Mouse (Mus musculus) heart, postnatal 25 days (tissue): Measurements from ENCODE around the gene Sh3pxd2a. TPM values are rescaled to one million over a fixed set of nuclear protein-coding genes. Genes with fewer than 3 reads are reported as not detected.

ENCODE experiments used
- DNase-seq: peaks from one replicate; pipeline ENCODE4 v3.0.0; 2022; ENCODE audit warnings: low spot score
- intact Hi-C: fragments of 180-260 bp; cut with DNase I; formaldehyde crosslinking; loops from one replicate; pipeline ENCODE4 v1.15.1; 2025
- total RNA-seq, 2 experiments: library from RNA; stranded (reverse); gene quantifications; 2 replicates each; pipeline ENCODE4 v1.2.3; 2021

Gene Sh3pxd2a
- total RNA-seq, 2 experiments from 2014 or later, result 63.5 to 63.6 TPM

DNA sequence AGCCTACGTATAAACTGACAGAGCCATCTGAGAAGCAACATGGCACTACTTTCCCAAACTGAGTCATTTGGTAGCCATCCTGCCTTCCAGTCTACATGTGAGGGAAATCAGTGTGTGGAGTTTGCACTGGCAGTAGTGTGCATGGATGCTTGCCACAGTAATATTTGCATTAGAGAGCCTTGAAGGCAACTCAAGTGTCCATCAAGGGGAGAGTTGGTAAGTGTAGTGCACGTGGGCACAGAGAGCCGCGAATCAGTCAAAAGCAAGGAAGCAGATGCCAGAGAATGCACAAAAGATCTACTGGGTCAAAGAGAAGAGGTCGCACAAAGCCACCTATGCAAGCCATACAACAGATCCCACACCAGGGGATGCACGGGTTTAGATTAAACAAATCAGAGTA lies 18.5 kb downstream of the Sh3pxd2a start:
- intact Hi-C loops, result no loop called here
- no peak for DNase-seq

GRCm38 (mm10) chr19:47444488-47444887 lies 19.7 kb downstream of the Sh3pxd2a start:
- no peak for DNase-seq

DNA sequence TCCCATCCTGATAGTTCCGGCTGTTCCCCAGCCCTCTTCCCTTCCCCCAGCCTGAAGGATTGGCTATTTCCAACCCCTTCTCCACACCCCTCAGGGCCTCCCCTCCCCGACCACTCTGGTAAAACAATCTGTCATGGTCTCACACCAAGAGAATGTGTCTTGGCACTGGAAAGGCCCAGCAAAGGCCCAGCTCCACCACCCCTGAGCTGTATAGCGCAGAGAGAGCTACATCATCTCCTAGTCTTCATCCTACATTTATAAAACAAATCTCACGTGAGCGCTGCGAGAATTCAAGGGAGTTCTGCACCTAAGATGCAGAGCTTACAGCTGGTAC lies 21.9 kb downstream of the Sh3pxd2a start:
- no peak for DNase-seq
- intact Hi-C loops, result no loop called here

More at GRCm38 (mm10) chr19:47444488-47444887, 19.7 kb downstream of the Sh3pxd2a start:
- intact Hi-C loops, result no loop called here

DNA sequence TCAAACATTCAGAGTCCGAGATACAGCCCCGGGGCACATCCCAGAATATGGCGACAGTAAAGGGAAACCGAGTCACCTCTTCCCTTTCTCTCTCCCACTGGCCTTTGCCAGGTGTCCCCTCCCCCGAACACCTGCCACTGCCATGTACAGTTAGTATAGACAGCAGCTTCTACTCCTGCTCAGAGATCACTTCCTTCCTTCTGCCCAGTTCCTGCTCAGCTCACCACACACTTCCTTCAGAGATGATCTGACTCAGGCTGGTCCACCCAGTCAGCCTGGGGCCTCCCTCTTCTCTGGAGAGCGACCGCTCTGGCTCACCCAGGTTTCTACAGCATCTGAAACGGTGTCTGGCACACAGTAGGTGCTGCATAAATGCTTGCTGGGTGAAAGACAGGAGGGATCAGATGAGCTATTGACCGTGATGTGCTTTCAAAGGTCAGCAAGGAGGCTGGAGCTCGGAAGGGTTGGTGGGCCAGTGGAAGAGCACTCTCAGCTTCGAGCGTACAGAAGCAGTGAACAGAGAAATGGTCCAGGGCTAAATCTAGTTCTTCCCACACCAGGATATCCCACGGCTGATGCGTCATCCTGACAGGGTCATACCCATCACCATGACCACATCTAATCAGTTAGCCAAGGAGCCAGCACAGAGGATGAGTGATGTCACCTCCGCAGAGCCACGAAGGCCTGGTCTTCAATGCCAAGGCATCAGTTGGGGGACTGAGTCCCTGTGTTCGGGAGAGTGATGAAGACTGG lies 22.5 kb downstream of the Sh3pxd2a start:
- DNase-seq, result no peak
- intact Hi-C loops, result no loop called here

DNA sequence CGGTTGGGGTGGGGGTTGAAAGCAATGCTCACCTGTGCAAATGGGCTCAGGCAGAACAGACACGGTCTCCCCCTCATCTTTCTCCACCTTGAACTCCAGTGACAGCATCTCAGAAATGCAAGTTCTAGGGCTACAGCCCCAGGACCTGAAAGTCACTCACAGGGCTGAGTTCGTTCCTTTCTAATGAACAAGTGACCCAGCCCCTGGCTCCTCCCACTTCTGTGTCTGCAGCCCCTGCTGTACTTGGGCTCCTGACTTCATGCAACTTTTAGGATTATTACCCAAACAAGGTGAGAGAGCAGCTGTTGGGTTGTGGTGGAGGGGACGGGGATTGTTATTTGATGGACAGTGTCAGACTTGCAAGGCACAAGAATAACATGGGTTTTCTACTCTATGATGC lies 23.2 kb downstream of the Sh3pxd2a start:
- intact Hi-C loops, result no loop called here
- no peak for DNase-seq

DNA sequence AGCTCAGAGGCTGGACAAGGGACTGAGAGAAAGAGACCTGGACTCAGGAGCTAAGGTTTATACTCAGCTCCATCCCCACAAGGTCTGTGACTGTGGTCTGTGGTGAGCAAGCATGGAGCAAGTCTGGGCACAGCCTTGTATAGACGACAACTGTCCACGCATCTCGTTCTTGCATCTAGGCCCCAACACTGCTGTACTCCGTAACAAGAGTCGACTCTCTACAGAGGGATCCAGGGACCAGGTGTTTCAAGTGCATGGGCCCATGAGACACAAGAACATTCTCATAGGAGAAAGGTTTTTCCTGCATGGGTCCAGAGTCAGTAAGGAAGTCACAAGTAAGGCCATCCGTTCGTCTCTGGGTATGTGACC lies 23.8 kb downstream of the Sh3pxd2a start:
- intact Hi-C loops, result no loop called here
- DNase-seq, result no peak

GRCm38 (mm10) chr19:47439726-47440434 lies 24.3 kb downstream of the Sh3pxd2a start:
- no peak for DNase-seq
- intact Hi-C loops, result no loop called here

DNA sequence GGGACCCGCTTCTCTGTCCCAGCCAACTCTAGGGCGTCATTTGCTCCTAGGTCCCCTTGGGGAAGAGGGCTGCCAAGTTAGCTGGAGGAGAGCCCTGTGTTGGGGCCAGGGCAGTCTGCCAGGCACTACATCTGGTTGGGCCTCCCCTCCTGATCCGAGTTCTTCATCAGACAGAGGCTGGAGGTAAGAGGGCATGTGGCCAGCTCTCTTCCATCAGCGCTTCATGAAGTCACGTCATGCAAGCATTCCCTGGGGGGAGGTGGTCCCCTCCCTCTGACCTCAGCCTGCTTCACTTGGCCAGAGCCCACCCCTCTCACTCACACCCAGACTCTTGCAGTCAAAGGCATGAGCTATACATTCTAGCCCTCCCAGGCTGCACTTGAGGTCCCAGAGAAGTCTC lies 25.8 kb downstream of the Sh3pxd2a start:
- intact Hi-C loops, result no loop called here
- peak; percentile 82 for DNase-seq

DNA sequence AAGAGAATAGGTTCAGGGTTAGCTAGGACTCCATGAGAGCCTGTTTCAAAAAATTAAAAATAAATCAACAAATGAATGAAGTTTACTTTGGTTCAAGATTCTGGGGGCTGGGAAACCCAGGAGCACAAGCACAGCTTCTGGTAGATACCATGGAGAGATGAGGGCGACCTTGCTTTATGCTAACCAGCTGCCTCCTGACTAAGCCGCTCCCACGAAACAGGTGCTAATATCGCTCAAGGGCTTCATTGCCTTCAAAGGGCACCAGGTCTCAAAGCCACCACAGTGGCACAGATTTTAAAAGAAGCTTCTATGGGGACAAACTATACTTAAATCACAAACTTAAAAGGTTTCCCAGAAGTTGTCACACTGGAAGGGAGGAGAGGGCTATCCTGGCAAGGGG lies 27.2 kb downstream of the Sh3pxd2a start:
- no peak for DNase-seq
- intact Hi-C loops, result no loop called here

DNA sequence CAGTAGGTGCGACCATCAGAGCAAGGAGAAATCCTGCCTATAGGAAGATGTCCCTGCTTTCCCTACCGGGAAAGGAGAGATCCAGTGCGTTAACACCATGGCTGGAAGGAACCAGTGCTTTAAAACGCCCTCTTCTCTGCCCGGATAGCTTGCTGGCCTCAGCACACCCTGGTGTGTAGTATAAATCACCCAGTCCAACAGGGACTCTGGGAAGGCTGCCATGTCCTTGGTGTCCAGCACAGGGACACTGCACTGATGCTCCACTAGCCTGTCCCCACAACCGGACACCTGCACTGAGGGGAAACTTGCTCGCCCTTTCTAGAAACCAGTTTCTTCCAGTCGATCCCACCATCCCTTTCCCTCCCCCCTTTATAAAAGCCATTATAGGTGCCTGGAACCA lies 28.0 kb downstream of the Sh3pxd2a start:
- no peak for DNase-seq
- intact Hi-C loops, result no loop called here

- intact Hi-C loops, result no loop called here
- DNase-seq, result no peak
Measured at GRCm38 (mm10) chr19:47434655-47435054, 29.5 kb downstream of the Sh3pxd2a start.

DNA sequence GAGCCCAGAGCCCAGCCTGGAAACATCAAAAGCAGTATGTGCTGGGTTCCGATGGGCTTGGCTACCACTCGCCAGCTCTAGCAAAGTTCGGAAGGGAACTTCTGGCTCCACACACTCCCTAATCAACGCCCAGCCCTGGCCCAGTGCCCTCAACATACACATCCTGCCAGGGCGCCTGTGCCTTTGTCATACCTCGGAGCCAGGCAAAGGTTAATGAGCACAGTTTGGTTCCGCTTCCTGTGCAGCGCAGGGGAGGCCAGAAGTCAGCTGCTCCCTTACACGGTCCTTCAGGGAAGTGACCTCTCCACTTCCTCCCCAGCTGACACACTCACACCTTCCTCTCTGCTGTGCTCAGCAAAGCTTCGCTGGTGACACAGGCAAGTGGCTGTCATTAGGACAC lies 31.9 kb downstream of the Sh3pxd2a start:
- intact Hi-C loops, result loop anchor here (2.0 kb wide), 1 partner anchor 16 kb away; no protein-coding TSS in a partner anchor
- DNase-seq, result peak; percentile 53

DNA sequence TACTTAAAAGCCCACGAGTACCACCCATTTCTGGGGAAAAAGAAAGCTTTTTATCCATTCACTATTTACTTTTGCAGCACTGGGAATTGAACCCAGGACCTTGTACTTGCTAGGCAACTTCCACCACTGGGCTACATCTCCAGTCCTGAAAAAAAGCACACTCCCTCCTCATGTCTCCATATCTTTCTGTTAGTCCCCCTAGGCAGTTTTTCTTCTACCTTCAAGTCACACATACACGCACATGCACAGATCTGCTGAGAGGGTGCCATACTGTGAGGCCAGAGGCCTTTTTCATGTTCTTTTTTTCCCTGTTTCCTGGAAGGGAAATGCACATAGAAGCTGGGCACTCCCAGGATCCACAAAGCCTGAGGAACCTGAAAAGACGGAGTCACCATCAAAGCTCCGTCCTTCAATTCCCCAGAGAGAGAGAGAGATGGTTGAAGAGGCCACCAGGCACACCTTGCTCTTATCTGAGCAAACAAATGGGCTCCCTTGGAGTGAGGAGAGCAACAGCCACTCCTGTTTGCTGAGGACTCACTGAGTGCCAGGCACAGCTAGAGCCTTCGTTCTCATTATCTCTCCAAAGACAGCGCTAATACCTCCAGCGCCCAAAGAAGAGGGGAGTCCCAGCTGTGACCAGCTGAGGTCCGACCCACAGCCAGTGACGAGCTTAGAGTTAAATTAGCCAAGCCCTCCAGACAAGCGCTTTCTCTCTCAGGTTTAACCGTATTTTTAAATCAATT lies 32.8 kb downstream of the Sh3pxd2a start:
- intact Hi-C loops, result no loop called here
- DNase-seq, result no peak

DNA sequence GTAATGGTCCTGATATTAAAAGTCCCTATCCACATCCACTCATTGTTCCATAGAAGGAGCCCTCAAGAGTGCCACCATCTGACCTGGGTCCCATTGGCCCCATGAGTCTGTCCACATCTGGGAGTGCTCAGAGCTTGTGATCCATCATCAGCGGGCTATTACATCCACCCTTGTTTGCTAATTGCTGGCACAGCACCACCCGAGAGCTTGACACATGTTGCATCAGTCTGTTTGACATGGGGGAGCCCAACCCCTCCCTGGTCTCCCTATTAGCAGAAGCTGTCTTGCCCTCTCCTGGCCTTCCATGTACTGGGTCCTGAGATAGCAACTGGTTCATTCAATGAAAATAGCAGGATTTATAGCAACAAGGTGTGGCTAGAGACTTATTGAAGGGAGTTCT lies 34.0 kb downstream of the Sh3pxd2a start:
- no peak for DNase-seq
- intact Hi-C loops, result no loop called here

GRCm38 (mm10) chr19:47429245-47429644 lies 35.0 kb downstream of the Sh3pxd2a start:
- DNase-seq, result no peak
- intact Hi-C loops, result loop anchor here (2.0 to 5.0 kb wide), 2 partner anchors 33 to 42 kb away; partner anchors contain the start of gene Sh3pxd2a

DNA sequence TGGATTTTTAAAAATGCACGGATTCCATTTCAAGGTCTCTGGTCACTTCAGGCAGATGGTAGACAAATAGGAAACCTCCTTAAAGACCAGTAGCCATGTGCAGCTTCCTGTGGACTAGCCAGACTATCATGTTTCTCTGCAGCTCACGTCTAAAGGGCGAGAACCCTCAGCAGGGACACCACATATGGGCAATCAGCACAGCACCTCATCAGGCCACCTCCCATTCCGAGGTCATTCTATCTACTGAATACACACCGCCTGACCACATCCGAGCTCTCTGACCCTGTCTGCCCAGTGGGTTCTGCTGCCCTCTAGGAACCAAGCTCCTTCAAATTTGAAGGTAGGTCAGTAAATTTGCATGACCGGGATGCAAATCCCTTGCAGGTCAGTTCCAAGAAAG lies 35.4 kb downstream of the Sh3pxd2a start:
- intact Hi-C loops, result loop anchor here (2.0 to 5.0 kb wide), 2 partner anchors 34 to 42 kb away; partner anchors contain the start of gene Sh3pxd2a
- DNase-seq, result no peak

DNA sequence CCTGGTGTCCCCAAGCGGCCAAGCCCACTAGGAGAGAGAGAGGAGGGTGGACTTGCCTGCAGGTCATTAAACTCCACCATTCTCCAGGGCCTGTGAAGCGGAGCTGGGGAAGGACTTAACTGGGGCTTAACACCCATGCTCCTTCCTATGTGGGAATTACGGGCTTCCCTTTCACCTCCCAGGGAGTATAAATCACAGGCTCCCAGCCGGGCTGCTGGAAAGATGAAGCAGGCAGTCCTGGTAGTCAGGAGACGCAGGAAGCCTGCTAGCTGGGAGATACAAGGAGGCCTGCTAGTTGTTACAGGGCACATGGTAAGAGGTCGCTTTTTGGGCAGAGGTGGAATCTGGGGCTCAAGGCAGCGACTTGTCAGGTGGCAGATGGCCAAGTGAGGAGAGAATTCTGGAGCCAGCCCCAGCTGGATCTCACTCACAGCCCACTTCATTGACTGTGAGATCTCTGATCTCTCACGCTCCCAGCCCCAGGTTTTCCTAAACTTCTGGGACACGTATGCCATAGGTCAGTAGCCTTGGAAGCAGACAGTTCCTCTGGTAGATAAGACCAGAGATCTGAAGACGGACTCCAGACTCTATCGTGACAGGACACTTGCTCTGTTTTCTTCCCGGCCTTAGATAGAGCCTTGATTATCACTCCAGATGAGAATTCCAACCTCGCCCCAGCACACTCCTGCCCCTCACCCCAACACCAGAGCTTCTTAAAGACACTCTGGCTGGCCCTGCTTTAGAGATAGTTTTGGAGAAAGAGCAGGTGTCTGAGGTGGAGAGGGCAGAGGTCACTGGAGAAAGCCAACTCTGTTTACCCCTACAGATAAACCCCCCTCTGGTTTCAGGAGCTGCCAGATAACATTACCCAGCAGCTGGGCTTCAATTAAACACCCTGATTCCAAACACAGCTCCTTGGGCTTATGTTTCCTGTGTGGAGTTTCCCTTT lies 36.1 kb downstream of the Sh3pxd2a start:
- intact Hi-C loops, result loop anchor here (2.0 to 5.0 kb wide), 2 partner anchors 34 to 41 kb away; partner anchors contain the start of gene Sh3pxd2a
- no peak for DNase-seq

GRCm38 (mm10) chr19:47423632-47424031 lies 40.6 kb downstream of the Sh3pxd2a start:
- intact Hi-C loops, result no loop called here
- DNase-seq, result no peak

- DNase-seq, result no peak
- intact Hi-C loops, result loop anchor here (2.0 kb wide), 1 partner anchor 19 kb away; no protein-coding TSS in a partner anchor
Measured at GRCm38 (mm10) chr19:47421128-47421898, 42.9 kb downstream of the Sh3pxd2a start.
